Mouse (Mus musculus) liver, embryonic 11.5 days (tissue): ENCODE measurements at regions not wholly inside any gene's neighbourhood (a gene's known extent, or its start where the extent isn't known, plus 50 kb on each side); places are given as distances from the start of the nearest gene placed in this dataset.

Source experiments
- ATAC-seq: fragments of 200-750 bp; cut with Nextera tagmentation; replicated peaks from 2 replicates; pipeline ENCODE4 v1.8.0; 2017; ENCODE audit warnings: moderate number of reproducible peaks, mild to moderate bottlenecking, moderate TSS enrichment, moderate library complexity; ENCODE audit not compliant: low FRiP score
- DNase-seq: peaks from one replicate; pipeline ENCODE4 v3.0.0-alpha.2; 2017; ENCODE audit warnings: low spot score
- H3K27ac ChIP-seq: fragments of 300-500 bp; sonication (generic); 2 replicates; pipeline ENCODE4 v1.5.1; 2014; ENCODE audit warnings: mild to moderate bottlenecking, low read depth, low read length, control low read depth
- H3K27me3 ChIP-seq: fragments of 300-500 bp; sonication (generic); replicated peaks from 2 replicates; pipeline ENCODE4 v1.6.1; 2014; ENCODE audit warnings: low read length, mixed read lengths; ENCODE audit not compliant: control insufficient read depth, insufficient read depth
- H3K36me3 ChIP-seq: fragments of 300-500 bp; sonication (generic); 2 replicates; pipeline ENCODE4 v1.6.1; 2014; ENCODE audit warnings: mild to moderate bottlenecking, low read length, moderate library complexity, mixed read lengths; ENCODE audit not compliant: control insufficient read depth, insufficient read depth
- H3K4me1 ChIP-seq: fragments of 300-500 bp; sonication (generic); replicated peaks from 2 replicates; pipeline ENCODE4 v1.6.1; 2014; ENCODE audit warnings: low read length, mixed read lengths; ENCODE audit not compliant: control insufficient read depth, insufficient read depth
- H3K4me2 ChIP-seq: fragments of 300-500 bp; sonication (generic); 2 replicates; pipeline ENCODE4 v1.6.1; 2014; ENCODE audit warnings: mild to moderate bottlenecking, control low read depth, moderate library complexity
- H3K4me3 ChIP-seq: fragments of 300-500 bp; sonication (generic); 2 replicates; pipeline ENCODE4 v1.5.1; 2014; ENCODE audit warnings: low read depth, low read length, control low read depth
- H3K9ac ChIP-seq: fragments of 300-500 bp; sonication (generic); 2 replicates; pipeline ENCODE4 v1.6.1; 2014; ENCODE audit warnings: low read depth, low read length, control low read depth
- H3K9me3 ChIP-seq: fragments of 300-500 bp; sonication (generic); 2 replicates; pipeline ENCODE4 v1.6.1; 2016; ENCODE audit warnings: low read length, inconsistent platforms, mixed read lengths; ENCODE audit not compliant: control insufficient read depth
- WGBS: fragments of 180-500 bp; shearing (Covaris S2); extraction: QIAGEN DNeasy Blood & Tissue Kit; methylation state at CpG from one replicate; pipeline ENCODE4 v1.1.7; 2014; 5-methylcytosine and 5-hydroxymethylcytosine counted together

- Histone ChIP-seq H3K9me3 (no peaks in the 10 kb centered on the region), H3K27me3 (no peaks in the 10 kb centered on the region), H3K4me3 (no peak overlapping the region), H3K9ac (no peak overlapping the region), H3K27ac (no peak overlapping the region), H3K4me2 (no peak overlapping the region), H3K4me1 (no peaks in the 10 kb centered on the region), H3K36me3 (no peaks in the 10 kb centered on the region)
- DNase-seq (no peak), ATAC-seq (no peak)
- WGBS: 69% methylated on average over 8 of the region's 8 CpGs
Measured at GRCm38 (mm10) chr16:12516834-12517685, 533.1 kb downstream of the Shisa9 start.

GRCm38 (mm10) chr16:12518264-12518663 is 534.4 kb downstream of the Shisa9 start:
- no peak for ATAC-seq
- Histone ChIP-seq H3K36me3 (no peaks in the 10 kb centered on the region), H3K27ac (no peak overlapping the region), H3K4me1 (no peaks in the 10 kb centered on the region), H3K4me2 (no peak overlapping the region), H3K4me3 (no peak overlapping the region), H3K9ac (no peak overlapping the region), H3K9me3 (no peaks in the 10 kb centered on the region), H3K27me3 (no peaks in the 10 kb centered on the region)
- 78% methylated on average over 7 of the region's 7 CpGs for WGBS
- DNase-seq: no peak

- Histone ChIP-seq H3K27me3 (no peaks in the 10 kb centered on the region), H3K9ac (no peak overlapping the region), H3K4me1 (no peaks in the 10 kb centered on the region), H3K4me3 (no peak overlapping the region), H3K9me3 (no peaks in the 10 kb centered on the region), H3K27ac (no peak overlapping the region), H3K4me2 (no peak overlapping the region), H3K36me3 (no peaks in the 10 kb centered on the region)
- ATAC-seq (no peak), DNase-seq (no peak)
- 83% methylated on average over 3 of the region's 3 CpGs for WGBS
Measured at GRCm38 (mm10) chr16:12521711-12522476, 538.0 kb downstream of the Shisa9 start.

- Histone ChIP-seq H3K9me3 (no peaks in the 10 kb centered on the region), H3K4me2 (no peak overlapping the region), H3K27me3 (no peaks in the 10 kb centered on the region), H3K4me1 (no peaks in the 10 kb centered on the region), H3K36me3 (no peaks in the 10 kb centered on the region), H3K27ac (no peak overlapping the region), H3K4me3 (no peak overlapping the region), H3K9ac (no peak overlapping the region)
- no peak for DNase-seq
- no peak for ATAC-seq
Measured at GRCm38 (mm10) chr16:12548462-12548861, 561.0 kb upstream of the Ercc4 start.

- Histone ChIP-seq H3K4me1 (no peaks in the 10 kb centered on the region), H3K9ac (no peak overlapping the region), H3K9me3 (no peaks in the 10 kb centered on the region), H3K27ac (no peak overlapping the region), H3K36me3 (no peaks in the 10 kb centered on the region), H3K4me2 (no peak overlapping the region), H3K4me3 (no peak overlapping the region), H3K27me3 (no peaks in the 10 kb centered on the region)
- ATAC-seq: no peak
- no peak for DNase-seq
Measured at GRCm38 (mm10) chr16:12588889-12589288, 520.6 kb upstream of the Ercc4 start.

- Histone ChIP-seq H3K9ac (no peak overlapping the region), H3K9me3 (no peaks in the 10 kb centered on the region), H3K27me3 (no peaks in the 10 kb centered on the region), H3K4me3 (no peak overlapping the region), H3K4me2 (no peak overlapping the region), H3K36me3 (no peaks in the 10 kb centered on the region), H3K4me1 (no peaks in the 10 kb centered on the region), H3K27ac (no peak overlapping the region)
- 67% methylated on average over 6 of the region's 6 CpGs for WGBS
- ATAC-seq: no peak
- DNase-seq: no peak
Measured at GRCm38 (mm10) chr16:12608259-12608658, 501.2 kb upstream of the Ercc4 start.

GRCm38 (mm10) chr16:12611106-12611505 is 498.4 kb upstream of the Ercc4 start:
- DNase-seq (no peak), ATAC-seq (no peak)
- H3K4me3 ChIP-seq: no peak overlapping the region
- H3K9me3 ChIP-seq: no peaks in the 10 kb centered on the region
- no peaks in the 10 kb centered on the region for H3K36me3 ChIP-seq
- WGBS: 38% methylated on average over 1 of the region's 1 CpGs
- no peak overlapping the region for H3K4me2 ChIP-seq
- H3K27ac ChIP-seq: no peak overlapping the region
- no peaks in the 10 kb centered on the region for H3K27me3 ChIP-seq
- H3K4me1 ChIP-seq: no peaks in the 10 kb centered on the region
- no peak overlapping the region for H3K9ac ChIP-seq

- DNase-seq (no peak), ATAC-seq (no peak)
- no peaks in the 10 kb centered on the region for H3K36me3 ChIP-seq
- H3K4me1 ChIP-seq: no peaks in the 10 kb centered on the region
- no peak overlapping the region for H3K4me3 ChIP-seq
- H3K4me2 ChIP-seq: no peak overlapping the region
- WGBS: 65% methylated on average over 3 of the region's 3 CpGs
- H3K9me3 ChIP-seq: no peaks in the 10 kb centered on the region
- no peaks in the 10 kb centered on the region for H3K27me3 ChIP-seq
- H3K27ac ChIP-seq: no peak overlapping the region
- no peak overlapping the region for H3K9ac ChIP-seq
Measured at GRCm38 (mm10) chr16:12617781-12618180, 491.7 kb upstream of the Ercc4 start.

- DNase-seq: no peak
- Histone ChIP-seq H3K4me3 (no peak overlapping the region), H3K9ac (no peak overlapping the region), H3K4me2 (no peak overlapping the region), H3K27me3 (no peaks in the 10 kb centered on the region), H3K36me3 (no peaks in the 10 kb centered on the region), H3K4me1 (no peaks in the 10 kb centered on the region), H3K27ac (no peak overlapping the region), H3K9me3 (no peaks in the 10 kb centered on the region)
- no peak for ATAC-seq
Measured at GRCm38 (mm10) chr16:12632533-12632932, 477.0 kb upstream of the Ercc4 start.
